Mouse (Mus musculus): Measurements from ENCODE around the gene Pcdh11x.
"Not testable (repeated sequence)": the region's sequence is repeated elsewhere in the genome, so short reads cannot be mapped to it uniquely, and the experiment has no call there.

Pcdh11x gene

GRCm38 (mm10) chrX:120290011-120290899 lies at the start of gene Pcdh11x:
Pcdh11x (plus strand) TSS chrX:120290259.
- in situ Hi-C loops (cut with MboI, MseI): no loop called here

GRCm38 (mm10) chrX:120260089-120260488 lies 30.0 kb upstream of the Pcdh11x start:
- in situ Hi-C loops (cut with MboI, MseI): no loop called here

- in situ Hi-C loops (cut with MboI, MseI): loop anchor here (10.0 kb wide), 1 partner anchor 231 kb away; no protein-coding TSS in a partner anchor
Observed at GRCm38 (mm10) chrX:120285522-120285921, 4.5 kb upstream of the Pcdh11x start.

GRCm38 (mm10) chrX:120287502-120287901 lies 2.6 kb upstream of the Pcdh11x start:
- in situ Hi-C loops (cut with MboI, MseI): loop anchor here (10.0 kb wide), 1 partner anchor 233 kb away; no protein-coding TSS in a partner anchor

- in situ Hi-C loops (cut with MboI, MseI): no loop called here
Observed at GRCm38 (mm10) chrX:120290900-120291280, 831 bp downstream of the Pcdh11x start.

GRCm38 (mm10) chrX:120291696-120292095 lies 1.6 kb downstream of the Pcdh11x start:
- in situ Hi-C loops (cut with MboI, MseI): no loop called here

GRCm38 (mm10) chrX:120292832-120293750 lies 3.0 kb downstream of the Pcdh11x start:
- in situ Hi-C loops (cut with MboI, MseI): no loop called here

GRCm38 (mm10) chrX:120301469-120302175 lies 11.6 kb downstream of the Pcdh11x start:
- in situ Hi-C loops (cut with MboI, MseI): no loop called here

- in situ Hi-C loops (cut with MboI, MseI): not testable (repeated sequence)
Observed at GRCm38 (mm10) chrX:120312995-120313394, 22.9 kb downstream of the Pcdh11x start, which contains the start of gene H2afb3. H2afb3 (minus strand) TSS chrX:120313095.

GRCm38 (mm10) chrX:120466225-120466624 lies 176.2 kb downstream of the Pcdh11x start:
- in situ Hi-C loops (cut with MboI, MseI): no loop called here

GRCm38 (mm10) chrX:120486428-120486827 lies 196.4 kb downstream of the Pcdh11x start:
- in situ Hi-C loops (cut with MboI, MseI): no loop called here

- in situ Hi-C loops (cut with MboI, MseI): no loop called here
Observed at GRCm38 (mm10) chrX:120524986-120525385, 234.9 kb downstream of the Pcdh11x start.

- in situ Hi-C loops (cut with MboI, MseI): no loop called here
Observed at GRCm38 (mm10) chrX:120599309-120599708, 309.2 kb downstream of the Pcdh11x start.

GRCm38 (mm10) chrX:120618460-120618859 lies 328.4 kb downstream of the Pcdh11x start:
- in situ Hi-C loops (cut with MboI, MseI): no loop called here

GRCm38 (mm10) chrX:120670236-120670635 lies 380.2 kb downstream of the Pcdh11x start:
- in situ Hi-C loops (cut with MboI, MseI): not testable (repeated sequence)

GRCm38 (mm10) chrX:120734144-120734543 lies 444.1 kb downstream of the Pcdh11x start:
- in situ Hi-C loops (cut with MboI, MseI): no loop called here

- in situ Hi-C loops (cut with MboI, MseI): no loop called here
Observed at GRCm38 (mm10) chrX:120735792-120736191, 445.7 kb downstream of the Pcdh11x start.

- in situ Hi-C loops (cut with MboI, MseI): no loop called here
Observed at GRCm38 (mm10) chrX:120944556-120944955, 654.5 kb downstream of the Pcdh11x start.

Data from regulatory T cell (primary cell).